Mouse (Mus musculus): ENCODE data around the gene Zfp865. TPM values are rescaled to one million over a fixed set of nuclear protein-coding genes. Genes with fewer than 3 reads are reported as not detected.

Zfp865 gene
- polyA plus RNA-seq, 1 experiment from 2014 or later: 7.7 TPM

GRCm38 (mm10) chr7:5038940-5039339 lies 18.8 kb downstream of the Zfp865 start:
- peak overlapping the region; percentile 81 for H3K4me3 ChIP-seq
- peaks cover 4% of the 10 kb centered on the region; the same call in 1 of the 2 replicates for H3K4me1 ChIP-seq
- no peaks in the 10 kb centered on the region for H3K27me3 ChIP-seq (ENCODE audit: low read depth, poor library complexity, severe bottlenecking)
- 0 out of 2 replicates have a peak, but pooled peaks cover 7% of the 10 kb centered on the region for H3K9me3 ChIP-seq (replicated peaks)
- DNase-seq (ENCODE audit: low spot score): no peak
- peak overlapping the region; percentile 98 for H3K27ac ChIP-seq
- WGBS: 49% methylated on average over 5 of the region's 5 CpGs
- H3K36me3 ChIP-seq: peaks cover 33% of the 10 kb centered on the region

- Histone ChIP-seq H3K4me1 (no peaks in the 10 kb centered on the region), H3K27ac (no peak overlapping the region), H3K27me3 (ENCODE audit: low read depth, poor library complexity, severe bottlenecking) (no peaks in the 10 kb centered on the region), H3K36me3 (peaks cover 5% of the 10 kb centered on the region; the same call in 1 of the 2 replicates), H3K4me3 (no peak overlapping the region), H3K9me3 (replicated peaks) (no peaks in the 10 kb centered on the region)
- 86% methylated on average over 2 of the region's 2 CpGs for WGBS
- DNase-seq (ENCODE audit: low spot score): no peak
These were observed 24.8 kb downstream of the Zfp865 start for GRCm38 (mm10) chr7:5044981-5045380.

GRCm38 (mm10) chr7:5046112-5046511 lies 25.9 kb downstream of the Zfp865 start:
- peaks cover 7% of the 10 kb centered on the region for H3K4me1 ChIP-seq
- H3K36me3 ChIP-seq: peaks cover 4% of the 10 kb centered on the region; the same call in 1 of the 2 replicates
- DNase-seq (ENCODE audit: low spot score): no peak
- no peaks in the 10 kb centered on the region for H3K27me3 ChIP-seq (ENCODE audit: low read depth, poor library complexity, severe bottlenecking)
- no peaks in the 10 kb centered on the region for H3K9me3 ChIP-seq (replicated peaks)
- WGBS: 76% methylated on average over 2 of the region's 2 CpGs
- H3K27ac ChIP-seq: no peak overlapping the region
- H3K4me3 ChIP-seq: no peak overlapping the region

- no peaks in the 10 kb centered on the region for H3K36me3 ChIP-seq
- 30% methylated on average over 2 of the region's 2 CpGs for WGBS
- H3K27ac ChIP-seq: no peak overlapping the region
- no peak for DNase-seq (ENCODE audit: low spot score)
- H3K9me3 ChIP-seq (replicated peaks): no peaks in the 10 kb centered on the region
- H3K4me3 ChIP-seq: no peak overlapping the region
- H3K27me3 ChIP-seq (ENCODE audit: low read depth, poor library complexity, severe bottlenecking): peaks cover 8% of the 10 kb centered on the region
- H3K4me1 ChIP-seq: peaks cover 16% of the 10 kb centered on the region
These were observed 27.1 kb downstream of the Zfp865 start for GRCm38 (mm10) chr7:5047313-5047712.

- H3K9me3 ChIP-seq (replicated peaks): no peaks in the 10 kb centered on the region
- H3K27me3 ChIP-seq (ENCODE audit: low read depth, poor library complexity, severe bottlenecking): peaks cover 50% of the 10 kb centered on the region
- peaks cover 37% of the 10 kb centered on the region for H3K4me1 ChIP-seq
- 2% methylated on average over 65 of the region's 65 CpGs for WGBS
- peak within 1 kb of the TSS; percentile 92 for H3K4me3 ChIP-seq
- H3K36me3 ChIP-seq: no peaks in the 10 kb centered on the region
- peak; percentile 91 for DNase-seq (ENCODE audit: low spot score)
- peak within 1 kb of the TSS; percentile 93 for H3K27ac ChIP-seq
These were observed 31.3 kb downstream of the Zfp865 start, which contains the start of gene Zfp580 for GRCm38 (mm10) chr7:5051193-5052192. Gene Zfp580, plus strand, starts transcription at chr7:5051538.

- Histone ChIP-seq H3K27ac (no peak overlapping the region), H3K4me3 (peak overlapping the region; percentile 92), H3K27me3 (ENCODE audit: low read depth, poor library complexity, severe bottlenecking) (peaks cover 59% of the 10 kb centered on the region), H3K4me1 (peaks cover 46% of the 10 kb centered on the region), H3K9me3 (replicated peaks) (no peaks in the 10 kb centered on the region; the same call in 1 of the 2 replicates), H3K36me3 (no peaks in the 10 kb centered on the region)
- 6% methylated on average over 12 of the region's 12 CpGs for WGBS
- DNase-seq (ENCODE audit: low spot score): no peak
These were observed 32.3 kb downstream of the Zfp865 start for GRCm38 (mm10) chr7:5052438-5052837.

- peak; percentile 56 for DNase-seq (ENCODE audit: low spot score)
- Histone ChIP-seq H3K36me3 (no peaks in the 10 kb centered on the region), H3K9me3 (replicated peaks) (no peaks in the 10 kb centered on the region; the same call in 1 of the 2 replicates), H3K27me3 (ENCODE audit: low read depth, poor library complexity, severe bottlenecking) (peaks cover 64% of the 10 kb centered on the region), H3K27ac (peak overlapping the region; percentile 26; the same call in 1 of the 2 replicates), H3K4me1 (peaks cover 48% of the 10 kb centered on the region), H3K4me3 (peak overlapping the region; percentile 92)
- 4% methylated on average over 45 of the region's 45 CpGs for WGBS
These were observed 32.8 kb downstream of the Zfp865 start for GRCm38 (mm10) chr7:5052931-5053343.

- 7% methylated on average over 32 of the region's 32 CpGs for WGBS
- Histone ChIP-seq H3K36me3 (no peaks in the 10 kb centered on the region), H3K4me1 (peaks cover 48% of the 10 kb centered on the region), H3K4me3 (peak overlapping the region; percentile 92), H3K27me3 (ENCODE audit: low read depth, poor library complexity, severe bottlenecking) (peaks cover 71% of the 10 kb centered on the region), H3K9me3 (replicated peaks) (no peaks in the 10 kb centered on the region; the same call in 1 of the 2 replicates), H3K27ac (0 out of 2 replicates have a peak overlapping the region, but pooled peaks have one; percentile 19)
- peak; percentile 46 for DNase-seq (ENCODE audit: low spot score)
These were observed 33.4 kb downstream of the Zfp865 start for GRCm38 (mm10) chr7:5053456-5054179.

GRCm38 (mm10) chr7:5056651-5057263 lies 36.6 kb downstream of the Zfp865 start:
- WGBS: 3% methylated on average over 54 of the region's 55 CpGs
- Histone ChIP-seq H3K36me3 (no peaks in the 10 kb centered on the region), H3K27me3 (ENCODE audit: low read depth, poor library complexity, severe bottlenecking) (peaks cover 74% of the 10 kb centered on the region), H3K9me3 (replicated peaks) (no peaks in the 10 kb centered on the region; the same call in 1 of the 2 replicates), H3K27ac (peak overlapping the region; percentile 80), H3K4me1 (peaks cover 49% of the 10 kb centered on the region), H3K4me3 (peak overlapping the region; percentile 59)
- peak; percentile 70 for DNase-seq (ENCODE audit: low spot score)

GRCm38 (mm10) chr7:5057381-5057780 lies 37.2 kb downstream of the Zfp865 start:
- DNase-seq (ENCODE audit: low spot score): no peak
- Histone ChIP-seq H3K9me3 (replicated peaks) (no peaks in the 10 kb centered on the region; the same call in 1 of the 2 replicates), H3K27me3 (ENCODE audit: low read depth, poor library complexity, severe bottlenecking) (peaks cover 68% of the 10 kb centered on the region), H3K36me3 (no peaks in the 10 kb centered on the region), H3K4me3 (peak overlapping the region; percentile 59), H3K27ac (0 out of 2 replicates have a peak overlapping the region, but pooled peaks have one; percentile 80), H3K4me1 (peaks cover 43% of the 10 kb centered on the region)
- 33% methylated on average over 8 of the region's 8 CpGs for WGBS

- Histone ChIP-seq H3K4me1 (peaks cover 39% of the 10 kb centered on the region), H3K27me3 (ENCODE audit: low read depth, poor library complexity, severe bottlenecking) (peaks cover 64% of the 10 kb centered on the region), H3K27ac (no peak overlapping the region), H3K4me3 (peak overlapping the region; percentile 59; the same call in 1 of the 2 replicates), H3K36me3 (no peaks in the 10 kb centered on the region), H3K9me3 (replicated peaks) (no peaks in the 10 kb centered on the region; the same call in 1 of the 2 replicates)
- no peak for DNase-seq (ENCODE audit: low spot score)
- WGBS: 26% methylated on average over 11 of the region's 11 CpGs
These were observed 37.6 kb downstream of the Zfp865 start for GRCm38 (mm10) chr7:5057804-5058203.

- Histone ChIP-seq H3K27ac (no peak overlapping the region), H3K9me3 (replicated peaks) (no peaks in the 10 kb centered on the region; the same call in 1 of the 2 replicates), H3K4me1 (peaks cover 33% of the 10 kb centered on the region), H3K36me3 (no peaks in the 10 kb centered on the region), H3K27me3 (ENCODE audit: low read depth, poor library complexity, severe bottlenecking) (peaks cover 56% of the 10 kb centered on the region), H3K4me3 (0 out of 2 replicates have a peak overlapping the region, but pooled peaks have one; percentile 6)
- 91% methylated on average over 1 of the region's 1 CpGs for WGBS
- DNase-seq (ENCODE audit: low spot score): no peak
These were observed 38.5 kb downstream of the Zfp865 start for GRCm38 (mm10) chr7:5058631-5059030.

Data from limb, embryonic 10.5 days (tissue).